Mouse (Mus musculus): ENCODE measurements at regions not wholly inside any gene's neighbourhood (a gene's known extent, or its start where the extent isn't known, plus 50 kb on each side); places are given as distances from the start of the nearest gene placed in this dataset.

GRCm38 (mm10) chr14:72786929-72787328 lies 77.1 kb upstream of the Fndc3a start:
- Histone ChIP-seq H3K4me2 (ENCODE audit: low read length) (no peak overlapping the region), H3K9me3 (ENCODE audit: control insufficient read depth, low read length) (no peaks in the 10 kb centered on the region), H3K4me3 (replicated peaks; ENCODE audit: low read depth, low read length) (no peak overlapping the region), H3K27me3 (ENCODE audit: control insufficient read depth, insufficient read depth, low read length) (no peaks in the 10 kb centered on the region), H3K36me3 (ENCODE audit: control insufficient read depth, insufficient read depth, low read length) (no peaks in the 10 kb centered on the region), H3K27ac (replicated peaks; ENCODE audit: low read depth, low read length) (no peak overlapping the region), H3K9ac (replicated peaks; ENCODE audit: low read length) (no peak overlapping the region), H3K4me1 (ENCODE audit: control insufficient read depth, insufficient read depth, low read length) (no peaks in the 10 kb centered on the region)
- 83% methylated on average over 3 of the region's 3 CpGs for whole genome bisulfite sequencing
- DNase-seq (peak; percentile 1), ATAC-seq (ENCODE audit: low FRiP score, low TSS enrichment) (no peak)

DNA sequence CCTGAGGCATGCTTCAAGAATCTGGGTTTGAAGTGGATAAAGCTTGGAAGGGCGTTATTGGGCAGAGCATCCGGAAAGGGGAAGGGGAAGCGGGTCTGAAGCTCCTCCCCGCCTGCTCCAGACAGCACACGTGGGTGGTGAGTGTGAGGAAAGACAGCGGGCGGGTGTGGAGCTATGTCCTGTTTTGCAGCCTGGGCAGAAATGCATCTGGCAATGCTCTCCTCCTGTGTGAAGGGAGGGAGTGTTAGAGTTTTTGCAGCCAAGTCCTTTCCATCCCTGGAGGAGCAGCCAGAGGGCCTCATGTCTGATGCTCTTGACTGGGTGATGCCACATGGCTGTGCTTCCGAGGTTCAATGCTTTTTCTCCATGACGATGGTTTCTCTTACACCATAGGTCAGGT lies 73.4 kb upstream of the Fndc3a start:
- H3K4me3 ChIP-seq (replicated peaks; ENCODE audit: low read depth, low read length), result no peak overlapping the region
- H3K4me2 ChIP-seq (ENCODE audit: low read length), result no peak overlapping the region
- H3K27me3 ChIP-seq (ENCODE audit: control insufficient read depth, insufficient read depth, low read length), result no peaks in the 10 kb centered on the region
- no peak overlapping the region for H3K9ac ChIP-seq (replicated peaks; ENCODE audit: low read length)
- no peaks in the 10 kb centered on the region for H3K9me3 ChIP-seq (ENCODE audit: control insufficient read depth, low read length)
- 82% methylated on average over 9 of the region's 9 CpGs for WGBS
- H3K36me3 ChIP-seq (ENCODE audit: control insufficient read depth, insufficient read depth, low read length), result no peaks in the 10 kb centered on the region
- no peaks in the 10 kb centered on the region for H3K4me1 ChIP-seq (ENCODE audit: control insufficient read depth, insufficient read depth, low read length)
- ATAC-seq (ENCODE audit: low FRiP score, low TSS enrichment), result no peak
- DNase-seq, result no peak
- no peak overlapping the region for H3K27ac ChIP-seq (replicated peaks; ENCODE audit: low read depth, low read length)

DNA sequence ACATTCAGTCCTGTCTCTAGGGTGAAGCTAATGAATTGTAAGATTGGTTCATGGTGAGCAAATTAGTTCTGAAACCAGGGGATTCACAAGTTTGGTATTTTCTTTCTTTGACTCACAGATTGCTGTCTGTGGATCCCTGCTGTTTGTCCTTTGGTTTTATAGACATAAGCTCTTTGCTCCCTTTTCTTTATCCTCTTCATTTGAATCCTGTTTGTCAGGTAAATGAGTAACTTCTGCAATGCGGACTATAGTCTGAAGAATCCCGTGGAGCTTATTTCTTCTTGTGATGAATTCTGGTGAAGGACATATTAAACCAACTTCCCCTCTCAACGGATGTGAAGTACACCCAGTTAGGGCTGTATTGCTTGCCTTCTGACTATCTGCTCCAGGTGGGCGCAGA lies 69.6 kb upstream of the Fndc3a start:
- WGBS, result 67% methylated on average over 4 of the region's 4 CpGs
- no peaks in the 10 kb centered on the region for H3K4me1 ChIP-seq (ENCODE audit: control insufficient read depth, insufficient read depth, low read length)
- no peak overlapping the region for H3K4me3 ChIP-seq (replicated peaks; ENCODE audit: low read depth, low read length)
- H3K9ac ChIP-seq (replicated peaks; ENCODE audit: low read length), result no peak overlapping the region
- no peak overlapping the region for H3K4me2 ChIP-seq (ENCODE audit: low read length)
- ATAC-seq (ENCODE audit: low FRiP score, low TSS enrichment), result no peak
- no peaks in the 10 kb centered on the region for H3K9me3 ChIP-seq (ENCODE audit: control insufficient read depth, low read length)
- no peak for DNase-seq
- H3K27me3 ChIP-seq (ENCODE audit: control insufficient read depth, insufficient read depth, low read length), result no peaks in the 10 kb centered on the region
- H3K27ac ChIP-seq (replicated peaks; ENCODE audit: low read depth, low read length), result no peak overlapping the region
- H3K36me3 ChIP-seq (ENCODE audit: control insufficient read depth, insufficient read depth, low read length), result no peaks in the 10 kb centered on the region

DNA sequence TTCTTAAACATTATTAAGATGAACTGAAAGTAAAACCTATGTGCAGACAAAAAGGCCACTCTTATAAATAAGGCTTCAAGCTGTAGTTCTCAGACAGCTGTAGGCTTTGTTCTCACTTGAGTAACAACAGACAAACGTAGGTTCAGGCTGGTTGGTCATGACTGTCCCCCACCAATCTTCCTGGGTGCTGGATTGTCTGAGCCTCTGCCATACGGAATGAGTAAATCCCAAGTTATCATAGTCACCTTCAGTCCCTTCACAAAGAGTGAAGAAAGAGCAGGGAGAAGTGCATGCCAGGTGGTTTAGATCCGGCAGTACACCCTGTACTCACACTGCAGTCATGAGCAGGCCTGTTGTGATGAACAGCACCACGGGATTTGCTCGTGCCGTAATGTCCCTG lies 69.0 kb upstream of the Fndc3a start:
- Histone ChIP-seq H3K9me3 (ENCODE audit: control insufficient read depth, low read length) (no peaks in the 10 kb centered on the region), H3K4me1 (ENCODE audit: control insufficient read depth, insufficient read depth, low read length) (no peaks in the 10 kb centered on the region), H3K9ac (replicated peaks; ENCODE audit: low read length) (no peak overlapping the region), H3K4me2 (ENCODE audit: low read length) (no peak overlapping the region), H3K27ac (replicated peaks; ENCODE audit: low read depth, low read length) (no peak overlapping the region), H3K4me3 (replicated peaks; ENCODE audit: low read depth, low read length) (no peak overlapping the region), H3K36me3 (ENCODE audit: control insufficient read depth, insufficient read depth, low read length) (no peaks in the 10 kb centered on the region), H3K27me3 (ENCODE audit: control insufficient read depth, insufficient read depth, low read length) (no peaks in the 10 kb centered on the region)
- DNase-seq (no peak), ATAC-seq (ENCODE audit: low FRiP score, low TSS enrichment) (no peak)
- WGBS, result 73% methylated on average over 6 of the region's 6 CpGs

DNA sequence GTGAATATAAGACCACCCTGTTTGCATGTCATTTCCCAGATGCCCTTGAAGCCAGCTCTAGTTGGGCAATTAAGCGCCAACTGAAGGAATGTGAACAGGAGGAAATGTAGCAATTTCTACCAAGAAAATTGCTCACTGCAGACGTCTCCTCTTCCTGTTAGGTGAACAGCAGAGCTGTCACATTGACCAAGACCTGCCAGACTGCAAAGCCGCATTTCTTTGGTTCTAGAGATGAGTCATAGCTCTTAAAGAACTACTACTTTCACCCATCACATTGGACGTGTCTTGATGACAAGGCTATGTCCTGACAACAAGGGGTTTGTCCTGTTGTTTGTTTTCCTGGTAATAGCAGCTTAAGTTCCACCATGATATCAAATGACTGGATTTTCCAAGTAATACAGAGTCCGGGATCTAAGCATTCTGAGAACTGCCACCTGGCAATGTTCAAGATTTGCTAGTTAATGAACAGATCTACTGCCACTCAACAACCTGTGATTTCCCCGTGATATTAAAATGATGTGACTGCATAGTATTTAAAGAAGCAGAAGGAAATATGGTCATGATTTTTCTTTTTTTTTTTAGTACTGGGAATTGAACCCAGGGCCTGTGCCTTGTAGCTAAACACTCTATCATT lies 68.2 kb upstream of the Fndc3a start:
- DNase-seq, result no peak
- no peak for ATAC-seq (ENCODE audit: low FRiP score, low TSS enrichment)
- Histone ChIP-seq H3K4me2 (ENCODE audit: low read length) (no peak overlapping the region), H3K9me3 (ENCODE audit: control insufficient read depth, low read length) (no peaks in the 10 kb centered on the region), H3K27ac (replicated peaks; ENCODE audit: low read depth, low read length) (no peak overlapping the region), H3K36me3 (ENCODE audit: control insufficient read depth, insufficient read depth, low read length) (no peaks in the 10 kb centered on the region), H3K9ac (replicated peaks; ENCODE audit: low read length) (no peak overlapping the region), H3K4me1 (ENCODE audit: control insufficient read depth, insufficient read depth, low read length) (no peaks in the 10 kb centered on the region), H3K4me3 (replicated peaks; ENCODE audit: low read depth, low read length) (no peak overlapping the region), H3K27me3 (ENCODE audit: control insufficient read depth, insufficient read depth, low read length) (no peaks in the 10 kb centered on the region)
- 88% methylated on average over 6 of the region's 6 CpGs for WGBS

- WGBS, result 48% methylated on average over 1 of the region's 1 CpGs
- H3K27ac ChIP-seq (replicated peaks; ENCODE audit: low read depth, low read length), result no peak overlapping the region
- ATAC-seq (ENCODE audit: low FRiP score, low TSS enrichment) (no peak), DNase-seq (no peak)
- no peak overlapping the region for H3K4me3 ChIP-seq (replicated peaks; ENCODE audit: low read depth, low read length)
- no peaks in the 10 kb centered on the region for H3K27me3 ChIP-seq (ENCODE audit: control insufficient read depth, insufficient read depth, low read length)
- H3K4me1 ChIP-seq (ENCODE audit: control insufficient read depth, insufficient read depth, low read length), result no peaks in the 10 kb centered on the region
- H3K36me3 ChIP-seq (ENCODE audit: control insufficient read depth, insufficient read depth, low read length), result no peaks in the 10 kb centered on the region
- peaks cover 7% of the 10 kb centered on the region; the same call in 1 of the 2 replicates for H3K9me3 ChIP-seq (ENCODE audit: control insufficient read depth, low read length)
- H3K9ac ChIP-seq (replicated peaks; ENCODE audit: low read length), result no peak overlapping the region
- H3K4me2 ChIP-seq (ENCODE audit: low read length), result no peak overlapping the region
Measured at GRCm38 (mm10) chr14:72770237-72770636, 60.4 kb upstream of the Fndc3a start.

- ATAC-seq (ENCODE audit: low FRiP score, low TSS enrichment) (no peak), DNase-seq (no peak)
- Histone ChIP-seq H3K9me3 (ENCODE audit: control insufficient read depth, low read length) (no peaks in the 10 kb centered on the region), H3K9ac (replicated peaks; ENCODE audit: low read length) (no peak overlapping the region), H3K27me3 (ENCODE audit: control insufficient read depth, insufficient read depth, low read length) (no peaks in the 10 kb centered on the region), H3K4me2 (ENCODE audit: low read length) (no peak overlapping the region), H3K4me3 (replicated peaks; ENCODE audit: low read depth, low read length) (no peak overlapping the region), H3K4me1 (ENCODE audit: control insufficient read depth, insufficient read depth, low read length) (no peaks in the 10 kb centered on the region), H3K36me3 (ENCODE audit: control insufficient read depth, insufficient read depth, low read length) (no peaks in the 10 kb centered on the region), H3K27ac (replicated peaks; ENCODE audit: low read depth, low read length) (no peak overlapping the region)
Measured at GRCm38 (mm10) chr14:72760123-72760522, 50.3 kb upstream of the Fndc3a start.
